Mouse (Mus musculus) hindbrain, embryonic 10.5 days (tissue): ENCODE measurements around the gene Dnajc5. TPM values are rescaled to one million over a fixed set of nuclear protein-coding genes. Genes with fewer than 3 reads are reported as not detected.

Source experiments
- DNase-seq: peaks from one replicate; pipeline ENCODE4 v3.0.0-alpha.2; 2017; ENCODE audit warnings: low spot score
- H3K27ac ChIP-seq: fragments of 300-500 bp; sonication (generic); 2 replicates; pipeline ENCODE4 v1.5.1; 2016; ENCODE audit warnings: mild to moderate bottlenecking, moderate library complexity
- H3K27me3 ChIP-seq: fragments of 300-500 bp; sonication (generic); 2 replicates; pipeline ENCODE4 v1.6.1; 2016; ENCODE audit warnings: mild to moderate bottlenecking; ENCODE audit not compliant: poor library complexity, insufficient read depth, severe bottlenecking
- H3K36me3 ChIP-seq: fragments of 300-500 bp; sonication (generic); 2 replicates; pipeline ENCODE4 v1.6.1; 2016; ENCODE audit warnings: mild to moderate bottlenecking, moderate library complexity
- H3K4me1 ChIP-seq: fragments of 300-500 bp; sonication (generic); replicated peaks from 2 replicates; pipeline ENCODE4 v1.6.1; 2016; ENCODE audit warnings: mild to moderate bottlenecking
- H3K4me3 ChIP-seq: fragments of 300-500 bp; sonication (generic); 2 replicates; pipeline ENCODE4 v1.5.1; 2016; ENCODE audit warnings: mild to moderate bottlenecking, moderate library complexity
- H3K9me3 ChIP-seq: fragments of 300-500 bp; sonication (generic); 2 replicates; pipeline ENCODE4 v1.6.1; 2016; ENCODE audit warnings: mild to moderate bottlenecking, moderate library complexity
- WGBS: fragments of 180-500 bp; shearing (Covaris S2); methylation state at CpG from one replicate; pipeline ENCODE4 v1.1.7; 2016; 5-methylcytosine and 5-hydroxymethylcytosine counted together
- polyA plus RNA-seq: library from polyadenylated mRNA; unstranded; fragments of >200 nt; fragmentation: Nextera tagmentation; extraction: Ambion mirVana; gene quantifications from 2 replicates; pipeline ENCODE4 v1.2.1, GENCODE M21; 2016

The Dnajc5 gene
- polyA plus RNA-seq, 1 experiment from 2014 or later = 108 TPM

- H3K36me3 ChIP-seq = peaks cover 18% of the 10 kb centered on the region
- no peak overlapping the region for H3K27ac ChIP-seq
- H3K4me3 ChIP-seq = no peak overlapping the region
- H3K9me3 ChIP-seq = no peaks in the 10 kb centered on the region
- 74% methylated on average over 5 of the region's 5 CpGs for WGBS
- H3K27me3 ChIP-seq = no peaks in the 10 kb centered on the region
- H3K4me1 ChIP-seq = peaks cover 31% of the 10 kb centered on the region
- no peak for DNase-seq
Observed at GRCm38 (mm10) chr2:181578790-181579618, 58.7 kb downstream of the Dnajc5 start.

DNA sequence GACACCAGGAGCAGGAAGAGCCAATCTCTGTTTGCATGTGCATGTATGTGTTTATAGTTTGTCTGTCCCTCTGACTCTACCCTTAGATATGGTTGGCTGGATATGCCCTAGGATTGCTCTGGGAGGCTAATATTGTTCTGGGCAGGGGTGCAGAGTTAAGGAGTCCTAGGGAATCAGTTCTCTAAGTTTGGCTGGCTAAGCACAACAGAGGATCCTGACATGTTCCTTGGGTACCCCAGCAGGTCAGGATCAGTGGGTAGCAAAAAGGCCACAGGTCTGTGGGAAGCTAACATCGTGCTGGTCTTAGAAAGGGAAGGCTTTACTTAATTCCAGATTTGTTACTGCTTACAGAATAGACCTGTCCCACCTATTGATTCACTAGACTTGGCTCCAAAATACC is 59.4 kb downstream of the Dnajc5 start:
- Histone ChIP-seq H3K27ac (no peak overlapping the region), H3K36me3 (peaks cover 18% of the 10 kb centered on the region), H3K4me1 (peaks cover 31% of the 10 kb centered on the region), H3K4me3 (no peak overlapping the region), H3K9me3 (no peaks in the 10 kb centered on the region), H3K27me3 (no peaks in the 10 kb centered on the region)
- no peak for DNase-seq
- 86% methylated on average over 1 of the region's 1 CpGs for WGBS

- Histone ChIP-seq H3K4me1 (peaks cover 31% of the 10 kb centered on the region), H3K27ac (peak overlapping the region; percentile 95), H3K27me3 (no peaks in the 10 kb centered on the region), H3K36me3 (peaks cover 18% of the 10 kb centered on the region), H3K4me3 (peak overlapping the region; percentile 80), H3K9me3 (no peaks in the 10 kb centered on the region)
- 85% methylated on average over 5 of the region's 5 CpGs for WGBS
- DNase-seq = no peak
Observed at GRCm38 (mm10) chr2:181580131-181580772, 60.0 kb downstream of the Dnajc5 start.

DNA sequence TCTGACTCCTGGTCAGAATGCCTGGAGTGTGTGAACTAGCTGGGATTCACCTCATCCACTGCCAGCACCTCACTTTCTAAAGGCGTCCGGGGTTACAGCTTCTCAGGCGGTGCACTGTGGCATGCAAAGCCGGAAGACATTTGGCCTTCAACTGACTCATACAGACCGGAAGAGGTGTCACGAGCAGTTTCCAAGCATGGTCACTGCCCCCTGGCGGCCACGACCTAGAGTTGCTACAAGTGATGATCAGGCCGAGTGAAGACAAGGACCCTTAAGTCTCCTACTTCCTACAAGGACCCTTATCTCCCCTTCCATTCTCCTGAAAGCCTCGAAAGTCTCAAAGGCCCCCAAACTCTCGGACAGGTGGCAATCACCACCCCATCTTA is 60.7 kb downstream of the Dnajc5 start:
- no peaks in the 10 kb centered on the region for H3K27me3 ChIP-seq
- under 1% methylated on average over 11 of the region's 11 CpGs for WGBS

DNA sequence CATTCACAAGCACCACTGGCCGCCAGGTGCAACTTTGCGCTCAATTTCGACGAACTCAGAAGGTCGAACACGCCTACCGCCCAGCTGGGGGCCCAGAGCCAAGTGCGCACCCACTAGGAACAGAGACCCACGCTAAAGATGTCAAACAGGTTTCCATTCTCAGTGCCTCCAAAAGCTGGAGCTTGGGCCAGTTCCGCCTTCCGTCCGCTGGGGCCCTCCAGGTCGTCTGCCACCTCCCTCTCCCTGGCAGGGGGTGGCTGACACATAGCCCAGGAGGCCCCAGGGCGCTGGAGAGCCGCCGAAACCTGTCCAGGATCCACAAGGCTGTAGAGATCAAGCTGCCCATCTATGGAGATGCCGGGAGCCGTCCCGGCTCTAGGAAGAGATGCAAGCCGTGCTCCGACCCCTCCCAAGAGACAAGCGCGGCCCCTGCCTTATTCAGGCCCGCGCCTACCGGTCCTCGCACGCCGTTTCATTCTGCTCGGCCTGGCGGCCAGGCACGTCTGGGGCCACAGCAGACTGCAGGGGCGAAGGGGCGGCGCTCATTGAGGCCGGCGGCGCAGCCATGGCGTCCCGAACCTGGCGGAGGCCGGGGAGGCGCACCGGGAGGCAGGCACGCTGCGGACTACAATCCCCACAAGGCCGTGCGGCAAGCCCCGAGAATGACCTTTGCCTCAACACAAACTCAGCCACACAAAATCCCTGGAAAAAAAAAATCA is 61.3 kb downstream of the Dnajc5 start:
- H3K27ac ChIP-seq = peak overlapping the region; percentile 95
- H3K4me3 ChIP-seq = peak overlapping the region; percentile 80
- no peaks in the 10 kb centered on the region for H3K9me3 ChIP-seq
- H3K4me1 ChIP-seq = peaks cover 31% of the 10 kb centered on the region
- peaks cover 31% of the 10 kb centered on the region for H3K36me3 ChIP-seq
- H3K27me3 ChIP-seq = no peaks in the 10 kb centered on the region
- WGBS = under 1% methylated on average over 49 of the region's 49 CpGs
- peak; percentile 81 for DNase-seq

More for the DNA sequence above, 60.7 kb downstream of the Dnajc5 start:
- H3K4me1 ChIP-seq = peaks cover 31% of the 10 kb centered on the region
- H3K36me3 ChIP-seq = peaks cover 26% of the 10 kb centered on the region
- H3K9me3 ChIP-seq = no peaks in the 10 kb centered on the region
- DNase-seq = peak; percentile 86
- H3K27ac ChIP-seq = peak overlapping the region; percentile 95
- peak overlapping the region; percentile 80 for H3K4me3 ChIP-seq

GRCm38 (mm10) chr2:181582358-181582757 is 62.1 kb downstream of the Dnajc5 start:
- H3K4me1 ChIP-seq = peaks cover 31% of the 10 kb centered on the region
- H3K36me3 ChIP-seq = peaks cover 39% of the 10 kb centered on the region
- H3K9me3 ChIP-seq = no peaks in the 10 kb centered on the region
- no peaks in the 10 kb centered on the region for H3K27me3 ChIP-seq
- H3K27ac ChIP-seq = no peak overlapping the region
- WGBS = 79% methylated on average over 2 of the region's 2 CpGs
- H3K4me3 ChIP-seq = peak overlapping the region; percentile 80
- no peak for DNase-seq

- DNase-seq = no peak
- 86% methylated on average over 1 of the region's 1 CpGs for WGBS
- H3K4me1 ChIP-seq = peaks cover 28% of the 10 kb centered on the region
- H3K27ac ChIP-seq = no peak overlapping the region
- H3K27me3 ChIP-seq = no peaks in the 10 kb centered on the region
- peaks cover 45% of the 10 kb centered on the region for H3K36me3 ChIP-seq
- H3K9me3 ChIP-seq = no peaks in the 10 kb centered on the region
- no peak overlapping the region for H3K4me3 ChIP-seq
Observed at GRCm38 (mm10) chr2:181582939-181583338, 62.7 kb downstream of the Dnajc5 start.

DNA sequence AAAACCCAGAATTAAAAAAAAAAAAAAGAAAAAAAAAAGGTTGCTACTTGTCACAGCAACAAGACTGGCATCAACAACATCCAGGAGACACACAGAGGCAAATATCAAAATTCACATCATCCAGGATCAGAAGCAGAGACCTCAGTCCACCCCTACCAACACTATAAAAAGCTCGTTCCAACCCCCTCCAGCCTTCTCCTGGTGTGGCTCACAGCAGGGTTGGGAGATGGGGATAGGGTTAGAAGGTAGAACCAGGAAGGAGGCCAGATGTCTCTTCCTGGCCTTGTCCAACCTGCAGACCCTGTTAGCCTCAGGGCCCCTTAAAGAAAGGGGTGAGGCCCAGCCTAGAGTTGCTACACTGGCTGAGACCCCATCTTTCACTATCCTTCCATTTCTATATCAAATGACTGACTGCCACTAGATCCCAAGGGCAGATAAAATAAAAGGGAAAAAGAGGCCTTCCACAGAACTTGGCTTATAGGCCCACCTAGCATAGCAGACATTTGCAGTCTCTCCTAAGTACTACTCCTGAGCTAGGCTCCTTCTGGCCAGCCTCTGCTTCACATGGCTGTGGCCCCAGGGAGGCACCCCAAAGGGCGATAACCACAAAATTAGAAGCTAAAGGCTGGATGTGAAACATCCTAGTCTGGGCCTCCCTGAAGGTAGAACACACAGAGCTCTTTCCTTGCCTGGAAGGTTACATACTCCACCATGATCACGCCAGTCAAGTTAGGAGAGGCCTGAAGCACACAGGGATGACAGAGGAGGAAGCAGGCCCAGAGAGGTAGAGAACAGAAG is 63.4 kb downstream of the Dnajc5 start:
- 87% methylated on average over 3 of the region's 3 CpGs for WGBS
- DNase-seq = no peak

DNA sequence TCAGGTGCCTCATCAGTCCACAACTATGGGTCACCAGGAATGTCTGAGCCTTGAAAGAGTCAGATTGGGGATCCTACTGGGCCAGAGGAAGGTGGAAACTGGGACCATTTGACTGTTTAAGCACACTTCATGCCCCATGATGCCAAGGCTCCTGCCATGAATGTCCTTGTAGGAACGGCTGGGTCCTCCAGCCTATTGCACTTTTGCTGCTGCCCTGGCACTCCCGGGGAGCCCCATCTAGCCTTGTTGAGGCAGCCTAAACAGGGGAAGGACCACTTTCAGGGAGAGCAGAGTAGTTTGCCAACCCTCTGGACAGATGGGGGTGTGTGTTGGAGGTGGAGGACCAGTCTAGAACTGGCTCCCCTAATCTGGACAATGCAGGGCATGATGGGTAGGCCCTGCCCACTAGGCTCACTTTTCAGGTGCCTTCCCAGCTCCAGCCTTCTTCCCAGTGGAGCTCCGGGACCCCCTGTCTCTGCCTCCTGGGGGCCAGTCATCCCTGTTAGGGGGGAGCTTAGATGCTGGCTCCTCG is 64.2 kb downstream of the Dnajc5 start, which contains the start of gene Uckl1:
Gene Uckl1, minus strand, starts transcription at position 482 of the 532 bp plus-strand sequence.
- Histone ChIP-seq H3K36me3 (peaks cover 60% of the 10 kb centered on the region), H3K27ac (no peak within 1 kb of the TSS), H3K4me1 (peaks cover 25% of the 10 kb centered on the region), H3K9me3 (no peaks in the 10 kb centered on the region), H3K27me3 (no peaks in the 10 kb centered on the region), H3K4me3 (no peak within 1 kb of the TSS)
- DNase-seq = no peak
- WGBS = 90% methylated on average over 4 of the region's 4 CpGs

More for the DNA sequence above, 63.4 kb downstream of the Dnajc5 start:
- Histone ChIP-seq H3K27me3 (no peaks in the 10 kb centered on the region), H3K27ac (no peak overlapping the region), H3K9me3 (no peaks in the 10 kb centered on the region), H3K36me3 (peaks cover 52% of the 10 kb centered on the region), H3K4me3 (no peak overlapping the region), H3K4me1 (peaks cover 28% of the 10 kb centered on the region)

DNA sequence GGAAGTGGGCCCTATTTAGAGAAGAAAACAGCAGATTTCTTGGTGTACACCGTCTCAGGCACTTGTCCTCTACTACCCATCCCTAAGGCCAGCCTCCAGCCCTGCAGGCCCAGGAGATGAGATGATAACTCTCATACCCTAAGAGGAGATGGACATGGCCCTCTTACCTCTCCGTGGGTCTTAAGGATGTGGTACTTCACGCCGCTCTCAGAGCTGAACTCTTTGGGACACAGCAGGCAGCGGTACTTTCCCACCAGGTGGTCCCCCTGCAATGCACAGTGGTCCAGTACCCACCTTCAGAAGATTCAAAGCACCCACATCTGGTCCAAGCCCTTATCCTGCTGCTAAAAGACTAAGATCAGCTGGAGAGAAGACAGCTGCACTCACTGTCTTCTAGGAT is 65.2 kb downstream of the Dnajc5 start:
- Histone ChIP-seq H3K36me3 (peaks cover 71% of the 10 kb centered on the region), H3K27me3 (no peaks in the 10 kb centered on the region), H3K9me3 (no peaks in the 10 kb centered on the region), H3K4me3 (no peak overlapping the region), H3K27ac (no peak overlapping the region), H3K4me1 (peaks cover 19% of the 10 kb centered on the region)
- DNase-seq = no peak
- WGBS = 94% methylated on average over 5 of the region's 5 CpGs

- WGBS = 90% methylated on average over 3 of the region's 3 CpGs
- Histone ChIP-seq H3K27me3 (no peaks in the 10 kb centered on the region), H3K9me3 (no peaks in the 10 kb centered on the region), H3K27ac (no peak overlapping the region), H3K36me3 (peaks cover 75% of the 10 kb centered on the region), H3K4me1 (peaks cover 19% of the 10 kb centered on the region), H3K4me3 (no peak overlapping the region)
- no peak for DNase-seq
Observed at GRCm38 (mm10) chr2:181586124-181586523, 65.8 kb downstream of the Dnajc5 start.

DNA sequence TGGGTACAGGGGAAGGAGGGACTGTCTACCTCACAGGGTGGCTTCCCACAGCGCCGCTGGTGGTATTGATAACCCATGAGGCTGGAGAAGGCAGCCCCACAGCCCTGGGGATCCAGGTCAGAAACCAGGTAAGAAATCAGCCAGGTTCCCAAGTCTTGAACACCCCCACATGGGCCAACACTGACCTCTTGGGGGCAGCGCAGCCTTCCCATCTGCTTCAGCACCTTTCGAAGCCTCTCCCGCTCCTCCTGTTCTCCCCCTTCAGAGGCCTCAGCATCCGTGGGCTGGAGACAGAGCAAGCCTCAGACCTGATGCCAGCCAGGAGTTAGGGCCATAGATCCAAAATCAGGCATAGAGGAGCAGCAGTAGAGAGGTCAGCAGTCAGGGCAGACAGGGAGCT is 67.5 kb downstream of the Dnajc5 start:
- DNase-seq = no peak
- peaks cover 75% of the 10 kb centered on the region for H3K36me3 ChIP-seq

More for the DNA sequence above, 67.5 kb downstream of the Dnajc5 start:
- H3K9me3 ChIP-seq = no peaks in the 10 kb centered on the region
- H3K4me3 ChIP-seq = no peak overlapping the region
- no peak overlapping the region for H3K27ac ChIP-seq
- H3K4me1 ChIP-seq = peaks cover 22% of the 10 kb centered on the region
- H3K27me3 ChIP-seq = no peaks in the 10 kb centered on the region
- 88% methylated on average over 6 of the region's 6 CpGs for WGBS
